Mouse (Mus musculus) embryonic facial prominence, embryonic 12.5 days (tissue): ENCODE data around the gene Tsc1. TPM values are rescaled to one million over a fixed set of nuclear protein-coding genes. Genes with fewer than 3 reads are reported as not detected.
A peak's percentile ranks its signal among the peaks of the same experiment; 100 is the strongest.

Experiments used
- ATAC-seq: fragments of 200-750 bp; cut with Nextera tagmentation; 2 replicates; pipeline ENCODE4 v1.8.0; 2017; ENCODE audit not compliant: insufficient number of reproducible peaks, insufficient read depth, low FRiP score, low TSS enrichment
- H3K27ac ChIP-seq: fragments of 300-500 bp; sonication (generic); 2 replicates; pipeline ENCODE4 v1.5.1; 2016; ENCODE audit warnings: mild to moderate bottlenecking
- H3K27me3 ChIP-seq: fragments of 300-500 bp; sonication (generic); 2 replicates; pipeline ENCODE4 v1.6.1; 2016; ENCODE audit warnings: mild to moderate bottlenecking, moderate library complexity
- H3K36me3 ChIP-seq: fragments of 300-500 bp; sonication (generic); 2 replicates; pipeline ENCODE4 v1.6.1; 2016; ENCODE audit warnings: mild to moderate bottlenecking
- H3K4me1 ChIP-seq: fragments of 300-500 bp; sonication (generic); 2 replicates; pipeline ENCODE4 v1.6.1; 2016
- H3K4me2 ChIP-seq: fragments of 300-500 bp; sonication (generic); replicated peaks from 2 replicates; pipeline ENCODE4 v1.6.1; 2016; ENCODE audit warnings: mild to moderate bottlenecking, moderate library complexity
- H3K4me3 ChIP-seq: fragments of 300-500 bp; sonication (generic); 2 replicates; pipeline ENCODE4 v1.5.1; 2016; ENCODE audit warnings: mild to moderate bottlenecking
- H3K9ac ChIP-seq: fragments of 300-500 bp; sonication (generic); 2 replicates; pipeline ENCODE4 v1.6.1; 2016; ENCODE audit warnings: mild to moderate bottlenecking, moderate library complexity
- H3K9me3 ChIP-seq: fragments of 300-500 bp; sonication (generic); 2 replicates; pipeline ENCODE4 v1.6.1; 2016; ENCODE audit warnings: mild to moderate bottlenecking, moderate library complexity
- whole genome bisulfite sequencing: fragments of 180-500 bp; shearing (Covaris S2); methylation state at CpG from one replicate; pipeline ENCODE4 v1.1.7; 2016; 5-methylcytosine and 5-hydroxymethylcytosine counted together
- polyA plus RNA-seq: library from polyadenylated mRNA; unstranded; fragments of >200 nt; fragmentation: Nextera tagmentation; extraction: Ambion mirVana; gene quantifications from 2 replicates; pipeline ENCODE4 v1.2.1, GENCODE M21; 2016

Gene Tsc1
- polyA plus RNA-seq, 1 experiment from 2014 or later, result 25.3 TPM

GRCm38 (mm10) chr2:28605789-28606541 lies 35.1 kb upstream of the Tsc1 start:
- Histone ChIP-seq H3K27ac (no peak overlapping the region), H3K4me3 (no peak overlapping the region), H3K36me3 (no peaks in the 10 kb centered on the region), H3K9me3 (no peaks in the 10 kb centered on the region), H3K4me1 (peaks cover 1% of the 10 kb centered on the region; the same call in 1 of the 2 replicates), H3K4me2 (no peak overlapping the region), H3K27me3 (no peaks in the 10 kb centered on the region), H3K9ac (no peak overlapping the region)
- 69% methylated on average over 14 of the region's 14 CpGs for WGBS
- no peak for ATAC-seq

- Histone ChIP-seq H3K36me3 (no peaks in the 10 kb centered on the region), H3K27ac (no peak overlapping the region), H3K4me2 (no peak overlapping the region), H3K9me3 (no peaks in the 10 kb centered on the region), H3K27me3 (no peaks in the 10 kb centered on the region), H3K4me3 (no peak overlapping the region), H3K4me1 (peaks cover 2% of the 10 kb centered on the region; the same call in 1 of the 2 replicates), H3K9ac (no peak overlapping the region)
- no peak for ATAC-seq
- WGBS, result 66% methylated on average over 8 of the region's 8 CpGs
These were observed 34.3 kb upstream of the Tsc1 start for GRCm38 (mm10) chr2:28606601-28607340.

DNA sequence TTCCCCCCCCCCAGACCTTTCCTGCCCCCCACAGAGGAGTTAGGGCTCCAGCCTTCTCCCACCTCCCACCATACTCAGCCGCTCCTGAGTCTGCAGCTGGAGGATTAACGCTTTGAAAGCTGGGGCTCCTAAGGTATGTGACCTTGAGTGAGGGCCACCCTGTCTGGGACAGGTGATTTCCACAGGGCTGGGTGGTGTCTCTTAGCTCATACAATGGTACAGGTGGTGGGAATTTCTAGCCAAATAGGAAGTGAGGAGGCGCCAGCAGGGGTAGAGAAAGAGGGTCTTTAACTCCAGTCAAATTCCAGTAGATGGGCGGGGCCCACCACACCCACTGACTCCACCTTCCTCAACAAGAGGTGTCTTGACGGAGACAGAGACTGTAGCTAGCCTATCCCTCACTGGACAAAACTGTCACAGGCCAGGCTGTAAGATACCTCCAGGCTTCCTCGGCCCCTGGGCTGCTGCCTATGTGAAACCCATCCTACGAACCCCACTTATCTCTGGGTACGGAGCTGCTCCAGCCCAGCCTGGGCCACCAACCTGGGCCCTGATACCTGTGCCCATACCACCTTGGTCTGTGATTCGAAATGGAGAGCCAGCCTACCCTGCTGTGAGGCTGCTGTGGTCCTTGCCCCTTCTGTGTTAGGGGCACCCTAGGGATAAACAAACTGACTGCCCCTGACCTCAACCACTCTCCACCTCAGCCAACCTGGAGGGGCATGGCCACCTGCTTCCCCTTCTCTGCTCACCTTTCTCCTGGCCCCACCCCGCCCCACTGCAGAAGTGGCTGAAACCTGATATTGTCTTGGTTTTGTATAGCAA lies 33.5 kb upstream of the Tsc1 start:
- Histone ChIP-seq H3K27me3 (no peaks in the 10 kb centered on the region), H3K4me2 (no peak overlapping the region), H3K9ac (no peak overlapping the region), H3K4me1 (peaks cover 2% of the 10 kb centered on the region; the same call in 1 of the 2 replicates), H3K9me3 (no peaks in the 10 kb centered on the region), H3K36me3 (no peaks in the 10 kb centered on the region), H3K27ac (no peak overlapping the region), H3K4me3 (no peak overlapping the region)
- ATAC-seq, result no peak; the same call in 1 of the 2 replicates
- WGBS, result 44% methylated on average over 10 of the region's 10 CpGs

DNA sequence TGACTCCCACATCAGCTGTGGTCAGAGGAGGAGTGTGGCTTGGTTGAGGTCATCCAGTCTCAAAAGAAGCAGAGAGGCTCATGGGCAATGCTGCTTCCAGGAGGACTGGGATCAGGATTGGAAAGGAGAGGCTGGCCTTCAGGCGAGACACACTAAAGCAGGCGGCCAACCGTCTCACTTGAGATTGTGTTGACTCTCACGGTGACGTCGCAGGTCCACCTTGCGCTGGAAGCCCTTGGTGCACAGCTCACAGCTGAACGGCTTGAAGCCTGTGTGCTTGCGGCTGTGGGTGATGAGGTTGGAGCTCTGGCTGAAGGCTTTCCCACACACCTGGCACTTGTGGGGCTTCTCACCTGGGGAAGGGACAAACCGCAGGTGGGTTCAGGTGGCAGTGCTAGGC lies 31.2 kb upstream of the Tsc1 start:
- no peak overlapping the region for H3K27ac ChIP-seq
- peaks cover 2% of the 10 kb centered on the region; the same call in 1 of the 2 replicates for H3K4me1 ChIP-seq
- no peaks in the 10 kb centered on the region for H3K27me3 ChIP-seq
- ATAC-seq, result no peak
- H3K36me3 ChIP-seq, result no peaks in the 10 kb centered on the region
- no peak overlapping the region for H3K4me2 ChIP-seq
- 91% methylated on average over 10 of the region's 10 CpGs for WGBS
- H3K4me3 ChIP-seq, result no peak overlapping the region
- H3K9me3 ChIP-seq, result no peaks in the 10 kb centered on the region
- H3K9ac ChIP-seq, result no peak overlapping the region

- peaks cover 2% of the 10 kb centered on the region; the same call in 1 of the 2 replicates for H3K4me1 ChIP-seq
- H3K4me2 ChIP-seq, result no peak overlapping the region
- H3K9ac ChIP-seq, result no peak overlapping the region
- H3K36me3 ChIP-seq, result no peaks in the 10 kb centered on the region
- no peaks in the 10 kb centered on the region for H3K27me3 ChIP-seq
- no peaks in the 10 kb centered on the region for H3K9me3 ChIP-seq
- 71% methylated on average over 12 of the region's 12 CpGs for WGBS
- no peak overlapping the region for H3K4me3 ChIP-seq
- ATAC-seq, result peak; percentile 19; the same call in 1 of the 2 replicates
- H3K27ac ChIP-seq, result no peak overlapping the region
These were observed 30.2 kb upstream of the Tsc1 start for GRCm38 (mm10) chr2:28610716-28611406.

- Histone ChIP-seq H3K4me1 (peaks cover 2% of the 10 kb centered on the region; the same call in 1 of the 2 replicates), H3K27me3 (no peaks in the 10 kb centered on the region), H3K36me3 (no peaks in the 10 kb centered on the region), H3K27ac (no peak overlapping the region), H3K4me3 (no peak overlapping the region), H3K9me3 (no peaks in the 10 kb centered on the region), H3K4me2 (no peak overlapping the region), H3K9ac (no peak overlapping the region)
- no peak for ATAC-seq
- WGBS, result 80% methylated on average over 17 of the region's 17 CpGs
These were observed 29.6 kb upstream of the Tsc1 start for GRCm38 (mm10) chr2:28611407-28611787.

GRCm38 (mm10) chr2:28612436-28613063 lies 28.5 kb upstream of the Tsc1 start:
- Histone ChIP-seq H3K27ac (no peak overlapping the region), H3K9me3 (no peaks in the 10 kb centered on the region), H3K36me3 (no peaks in the 10 kb centered on the region), H3K4me1 (peaks cover 2% of the 10 kb centered on the region; the same call in 1 of the 2 replicates), H3K27me3 (no peaks in the 10 kb centered on the region), H3K9ac (no peak overlapping the region), H3K4me3 (no peak overlapping the region), H3K4me2 (no peak overlapping the region)
- no peak for ATAC-seq
- 58% methylated on average over 10 of the region's 10 CpGs for WGBS

GRCm38 (mm10) chr2:28613599-28613998 lies 27.4 kb upstream of the Tsc1 start:
- H3K4me1 ChIP-seq, result peaks cover 2% of the 10 kb centered on the region; the same call in 1 of the 2 replicates
- no peak overlapping the region for H3K9ac ChIP-seq
- no peak overlapping the region for H3K4me3 ChIP-seq
- H3K36me3 ChIP-seq, result no peaks in the 10 kb centered on the region
- H3K27me3 ChIP-seq, result no peaks in the 10 kb centered on the region
- no peak for ATAC-seq
- no peaks in the 10 kb centered on the region for H3K9me3 ChIP-seq
- 92% methylated on average over 10 of the region's 10 CpGs for WGBS
- H3K4me2 ChIP-seq, result no peak overlapping the region
- no peak overlapping the region for H3K27ac ChIP-seq

DNA sequence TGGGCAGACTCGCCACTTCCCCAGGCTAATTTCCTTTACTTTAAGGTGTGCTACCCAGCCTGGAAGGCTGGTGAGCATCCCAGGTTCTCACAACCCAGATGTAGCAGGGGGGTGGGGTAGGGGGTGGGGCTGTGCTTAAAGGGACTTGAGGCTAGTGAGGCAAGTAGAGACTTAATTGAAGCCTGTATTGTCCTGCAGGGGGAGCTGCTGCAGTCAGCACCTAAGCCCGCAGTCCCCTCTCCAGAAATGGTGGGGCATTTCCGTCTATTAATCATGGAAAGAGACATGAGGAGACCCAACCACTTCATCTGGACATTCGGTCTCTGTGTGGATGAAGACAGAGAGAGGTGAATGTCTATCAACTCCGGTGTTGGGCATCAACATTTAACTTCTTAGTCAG lies 24.7 kb upstream of the Tsc1 start:
- 33% methylated on average over 5 of the region's 5 CpGs for WGBS
- no peak overlapping the region for H3K4me2 ChIP-seq
- no peak for ATAC-seq
- H3K27me3 ChIP-seq, result peaks cover 8% of the 10 kb centered on the region
- no peaks in the 10 kb centered on the region for H3K9me3 ChIP-seq
- H3K27ac ChIP-seq, result no peak overlapping the region
- H3K9ac ChIP-seq, result no peak overlapping the region
- H3K4me3 ChIP-seq, result no peak overlapping the region
- H3K36me3 ChIP-seq, result no peaks in the 10 kb centered on the region
- no peaks in the 10 kb centered on the region for H3K4me1 ChIP-seq

- H3K4me1 ChIP-seq, result no peaks in the 10 kb centered on the region
- no peak for ATAC-seq
- no peak overlapping the region for H3K4me2 ChIP-seq
- 78% methylated on average over 9 of the region's 9 CpGs for WGBS
- H3K9ac ChIP-seq, result no peak overlapping the region
- no peak overlapping the region for H3K4me3 ChIP-seq
- peaks cover 14% of the 10 kb centered on the region for H3K27me3 ChIP-seq
- H3K27ac ChIP-seq, result no peak overlapping the region
- H3K9me3 ChIP-seq, result no peaks in the 10 kb centered on the region
- H3K36me3 ChIP-seq, result no peaks in the 10 kb centered on the region
These were observed 24.2 kb upstream of the Tsc1 start for GRCm38 (mm10) chr2:28616874-28617273.
